Mouse (Mus musculus): ENCODE measurements around the gene Zbtb3. TPM values are rescaled to one million over a fixed set of nuclear protein-coding genes. Genes with fewer than 3 reads are reported as not detected.
A peak's percentile ranks its signal among the peaks of the same experiment; 100 is the strongest.

The Zbtb3 gene
- polyA plus RNA-seq, 1 experiment from 2014 or later: 8.3 TPM

GRCm38 (mm10) chr19:8806810-8807209 lies 4.5 kb downstream of the Zbtb3 start:
- H3K9me3 ChIP-seq: no peaks in the 10 kb centered on the region
- H3K27me3 ChIP-seq: no peaks in the 10 kb centered on the region
- H3K4me1 ChIP-seq (replicated peaks): peaks cover 20% of the 10 kb centered on the region
- H3K27ac ChIP-seq: no peak overlapping the region
- no peak overlapping the region for H3K4me2 ChIP-seq (replicated peaks)
- H3K9ac ChIP-seq (replicated peaks): no peak overlapping the region; the same call in 1 of the 2 replicates
- peaks cover 66% of the 10 kb centered on the region for H3K36me3 ChIP-seq
- no peak for ATAC-seq
- WGBS: 93% methylated on average over 5 of the region's 5 CpGs
- H3K4me3 ChIP-seq (replicated peaks): no peak overlapping the region

- H3K36me3 ChIP-seq: peaks cover 43% of the 10 kb centered on the region
- no peak overlapping the region for H3K27ac ChIP-seq
- WGBS: 84% methylated on average over 11 of the region's 11 CpGs
- H3K4me2 ChIP-seq (replicated peaks): peak overlapping the region; percentile 14; the same call in 1 of the 2 replicates
- H3K9me3 ChIP-seq: no peaks in the 10 kb centered on the region
- H3K4me1 ChIP-seq (replicated peaks): peaks cover 39% of the 10 kb centered on the region
- no peaks in the 10 kb centered on the region for H3K27me3 ChIP-seq
- ATAC-seq: no peak
- peak overlapping the region; percentile 17 for H3K9ac ChIP-seq (replicated peaks)
- H3K4me3 ChIP-seq (replicated peaks): no peak overlapping the region
Observed at GRCm38 (mm10) chr19:8815812-8816211, 13.5 kb downstream of the Zbtb3 start.

GRCm38 (mm10) chr19:8817001-8817400 lies 14.6 kb downstream of the Zbtb3 start:
- Histone ChIP-seq H3K4me1 (replicated peaks) (peaks cover 49% of the 10 kb centered on the region), H3K27me3 (no peaks in the 10 kb centered on the region), H3K27ac (no peak overlapping the region), H3K4me2 (replicated peaks) (peak overlapping the region; percentile 26), H3K4me3 (replicated peaks) (peak overlapping the region; percentile 9), H3K36me3 (peaks cover 33% of the 10 kb centered on the region), H3K9me3 (no peaks in the 10 kb centered on the region), H3K9ac (replicated peaks) (peak overlapping the region; percentile 50)
- ATAC-seq: no peak
- WGBS: 40% methylated on average over 3 of the region's 3 CpGs

GRCm38 (mm10) chr19:8818301-8818798 lies 16.0 kb downstream of the Zbtb3 start:
- peaks cover 62% of the 10 kb centered on the region for H3K4me1 ChIP-seq (replicated peaks)
- H3K4me3 ChIP-seq (replicated peaks): peak overlapping the region; percentile 81
- no peaks in the 10 kb centered on the region for H3K27me3 ChIP-seq
- no peaks in the 10 kb centered on the region for H3K9me3 ChIP-seq
- no peak for ATAC-seq
- peak overlapping the region; percentile 84 for H3K9ac ChIP-seq (replicated peaks)
- 31% methylated on average over 14 of the region's 14 CpGs for WGBS
- peak overlapping the region; percentile 96 for H3K27ac ChIP-seq
- H3K4me2 ChIP-seq (replicated peaks): peak overlapping the region; percentile 98
- H3K36me3 ChIP-seq: peaks cover 28% of the 10 kb centered on the region

GRCm38 (mm10) chr19:8818801-8819595 lies 16.6 kb downstream of the Zbtb3 start, which contains the start of gene Ttc9c:
TSS of gene Ttc9c (minus strand) at chr19:8819333.
- peak; percentile 95 for ATAC-seq
- under 1% methylated on average over 33 of the region's 33 CpGs for WGBS
- Histone ChIP-seq H3K36me3 (peaks cover 30% of the 10 kb centered on the region), H3K9ac (replicated peaks) (peak within 1 kb of the TSS; percentile 93), H3K4me2 (replicated peaks) (peak within 1 kb of the TSS; percentile 98), H3K27ac (peak within 1 kb of the TSS; percentile 96), H3K4me3 (replicated peaks) (peak within 1 kb of the TSS; percentile 81), H3K4me1 (replicated peaks) (peaks cover 62% of the 10 kb centered on the region), H3K27me3 (no peaks in the 10 kb centered on the region), H3K9me3 (no peaks in the 10 kb centered on the region)

GRCm38 (mm10) chr19:8819596-8820423 lies 17.5 kb downstream of the Zbtb3 start, which contains the start of gene Hnrnpul2:
TSS of gene Hnrnpul2 (plus strand) at chr19:8820010.
- under 1% methylated on average over 82 of the region's 83 CpGs for WGBS
- H3K9me3 ChIP-seq: no peaks in the 10 kb centered on the region
- peak within 1 kb of the TSS; percentile 81 for H3K4me3 ChIP-seq (replicated peaks)
- ATAC-seq: peak; percentile 97
- peak within 1 kb of the TSS; percentile 96 for H3K27ac ChIP-seq
- peak within 1 kb of the TSS; percentile 93 for H3K9ac ChIP-seq (replicated peaks)
- peaks cover 62% of the 10 kb centered on the region for H3K4me1 ChIP-seq (replicated peaks)
- peaks cover 32% of the 10 kb centered on the region for H3K36me3 ChIP-seq
- no peaks in the 10 kb centered on the region for H3K27me3 ChIP-seq
- H3K4me2 ChIP-seq (replicated peaks): peak within 1 kb of the TSS; percentile 98

- Histone ChIP-seq H3K4me1 (replicated peaks) (peaks cover 58% of the 10 kb centered on the region), H3K9me3 (no peaks in the 10 kb centered on the region), H3K27me3 (no peaks in the 10 kb centered on the region), H3K27ac (peak overlapping the region; percentile 96), H3K36me3 (peaks cover 33% of the 10 kb centered on the region), H3K9ac (replicated peaks) (peak overlapping the region; percentile 93), H3K4me3 (replicated peaks) (peak overlapping the region; percentile 81), H3K4me2 (replicated peaks) (peak overlapping the region; percentile 98)
- no peak; the same call in 1 of the 2 replicates for ATAC-seq
- under 1% methylated on average over 48 of the region's 48 CpGs for WGBS
Observed at GRCm38 (mm10) chr19:8820424-8820956, 18.1 kb downstream of the Zbtb3 start.

GRCm38 (mm10) chr19:8821146-8821545 lies 18.8 kb downstream of the Zbtb3 start:
- 4% methylated on average over 7 of the region's 7 CpGs for WGBS
- H3K27ac ChIP-seq: peak overlapping the region; percentile 96
- ATAC-seq: no peak
- H3K4me2 ChIP-seq (replicated peaks): peak overlapping the region; percentile 98
- peak overlapping the region; percentile 81 for H3K4me3 ChIP-seq (replicated peaks)
- peaks cover 52% of the 10 kb centered on the region for H3K4me1 ChIP-seq (replicated peaks)
- H3K9ac ChIP-seq (replicated peaks): peak overlapping the region; percentile 93
- H3K27me3 ChIP-seq: no peaks in the 10 kb centered on the region
- H3K9me3 ChIP-seq: no peaks in the 10 kb centered on the region
- peaks cover 34% of the 10 kb centered on the region for H3K36me3 ChIP-seq

- Histone ChIP-seq H3K4me1 (replicated peaks) (peaks cover 36% of the 10 kb centered on the region), H3K9ac (replicated peaks) (peak overlapping the region; percentile 93), H3K27ac (no peak overlapping the region), H3K4me2 (replicated peaks) (peak overlapping the region; percentile 98), H3K9me3 (no peaks in the 10 kb centered on the region), H3K4me3 (replicated peaks) (peak overlapping the region; percentile 81), H3K36me3 (peaks cover 49% of the 10 kb centered on the region), H3K27me3 (no peaks in the 10 kb centered on the region)
- 63% methylated on average over 8 of the region's 8 CpGs for WGBS
- no peak for ATAC-seq
Observed at GRCm38 (mm10) chr19:8822696-8823095, 20.3 kb downstream of the Zbtb3 start.

GRCm38 (mm10) chr19:8829660-8830059 lies 27.3 kb downstream of the Zbtb3 start, which contains the start of gene AC129217.1:
TSS of gene AC129217.1 (plus strand) at chr19:8829773.
- Histone ChIP-seq H3K27me3 (no peaks in the 10 kb centered on the region), H3K9ac (replicated peaks) (no peak within 1 kb of the TSS), H3K4me3 (replicated peaks) (no peak within 1 kb of the TSS), H3K36me3 (peaks cover 98% of the 10 kb centered on the region), H3K9me3 (no peaks in the 10 kb centered on the region), H3K27ac (no peak within 1 kb of the TSS), H3K4me2 (replicated peaks) (no peak within 1 kb of the TSS), H3K4me1 (replicated peaks) (no peaks in the 10 kb centered on the region)
- WGBS: 92% methylated on average over 8 of the region's 8 CpGs
- ATAC-seq: no peak

- Histone ChIP-seq H3K4me3 (replicated peaks) (no peak overlapping the region), H3K27ac (no peak overlapping the region), H3K4me2 (replicated peaks) (no peak overlapping the region), H3K9me3 (no peaks in the 10 kb centered on the region), H3K9ac (replicated peaks) (no peak overlapping the region), H3K36me3 (peaks cover 98% of the 10 kb centered on the region), H3K27me3 (no peaks in the 10 kb centered on the region), H3K4me1 (replicated peaks) (no peaks in the 10 kb centered on the region)
- WGBS: 91% methylated on average over 8 of the region's 8 CpGs
- ATAC-seq: no peak
Observed at GRCm38 (mm10) chr19:8830664-8831063, 28.3 kb downstream of the Zbtb3 start.

Data from midbrain, embryonic 13.5 days (tissue).